Mouse (Mus musculus) activated CD4-positive, CD25-positive, alpha-beta regulatory T cell (primary cell): ENCODE measurements around the gene Osr1. TPM values are rescaled to one million over a fixed set of nuclear protein-coding genes. Genes with fewer than 3 reads are reported as not detected.

ENCODE experiments used
- polyA plus RNA-seq, 2 experiments: library from polyadenylated mRNA; unstranded; fragments of 100-300 nt; shearing (Covaris generic); gene quantifications; one replicate each; pipeline ENCODE4 v1.2.1; 2017

The Osr1 gene
- polyA plus RNA-seq: 1 to 10 TPM in 1 of 2 experiments, not detected in 1; 1.2 TPM

DNA sequence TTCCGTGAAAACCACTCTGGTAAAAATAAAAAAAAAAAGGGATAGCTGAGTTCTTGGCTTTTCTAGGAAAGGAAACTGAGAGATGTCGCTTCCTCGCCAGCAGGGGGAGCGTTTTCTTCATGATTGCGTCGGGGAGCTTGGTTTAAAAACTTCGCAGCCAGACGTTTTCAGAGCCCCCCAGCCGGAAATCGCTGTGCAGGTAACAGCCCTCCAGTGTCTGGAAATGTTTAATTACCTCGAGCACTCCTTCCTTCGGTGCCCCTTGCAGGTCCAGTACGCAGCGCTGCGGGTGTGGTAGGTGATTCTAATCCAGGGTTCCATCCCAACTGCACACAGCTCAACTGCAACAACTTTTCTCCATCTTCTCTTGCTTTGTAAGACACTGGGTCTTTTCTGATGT is at the start of gene Osr1:
Gene Osr1 (plus strand): TSS at position 146 of the 400 bp plus-strand sequence.

